Mouse (Mus musculus) C2C12 (cell line): Measurements from ENCODE around the gene 9230113P08Rik. TPM values are rescaled to one million over a fixed set of nuclear protein-coding genes. Genes with fewer than 3 reads are reported as not detected.
"Not testable (repeated sequence)": the region's sequence is repeated elsewhere in the genome, so short reads cannot be mapped to it uniquely, and the experiment has no call there.

ENCODE experiments used
- H3K27me3 ChIP-seq: one replicate; pipeline ENCODE4 v1.6.1; 2011; ENCODE audit not compliant: control insufficient read depth, insufficient read depth, insufficient read length
- H3K36me3 ChIP-seq: one replicate; pipeline ENCODE4 v1.6.1; 2011; ENCODE audit not compliant: control insufficient read depth, insufficient read depth
- H3K4me3 ChIP-seq: one replicate; pipeline ENCODE4 v1.5.1; 2011; ENCODE audit warnings: mild to moderate bottlenecking, control low read depth; ENCODE audit not compliant: poor library complexity, insufficient read depth, severe bottlenecking
- H3K79me2 ChIP-seq: one replicate; pipeline ENCODE4 v1.6.1; 2011; ENCODE audit not compliant: control insufficient read depth, insufficient read depth
- H3K79me3 ChIP-seq: one replicate; pipeline ENCODE4 v1.6.1; 2011; ENCODE audit warnings: low read depth, control low read depth
- H3ac ChIP-seq: one replicate; pipeline ENCODE3; 2011; ENCODE audit warnings: low read depth; ENCODE audit not compliant: control insufficient read depth, insufficient read length
- CEBPB ChIP-seq: IDR thresholded peaks from one replicate; pipeline ENCODE4 v1.6.1; 2011; ENCODE audit warnings: low read depth, mild to moderate bottlenecking, control low read depth, moderate library complexity
- CTCF ChIP-seq: IDR thresholded peaks from one replicate; pipeline ENCODE4 v1.5.1; 2011; ENCODE audit not compliant: control insufficient read depth, insufficient read depth, insufficient read length
- FOSL1 ChIP-seq: IDR thresholded peaks from one replicate; pipeline ENCODE4 v1.8.0; 2011; ENCODE audit warnings: mild to moderate bottlenecking, low read length; ENCODE audit not compliant: poor library complexity, insufficient read depth, severe bottlenecking
- MAX ChIP-seq: IDR thresholded peaks from one replicate; pipeline ENCODE4 v1.6.1; 2011; ENCODE audit warnings: mild to moderate bottlenecking, control low read depth
- MYOD1 ChIP-seq: IDR thresholded peaks from one replicate; pipeline ENCODE4 v1.6.1; 2011; ENCODE audit warnings: low read depth; ENCODE audit not compliant: control insufficient read depth, insufficient read length
- MYOG ChIP-seq: IDR thresholded peaks from one replicate; pipeline ENCODE4 v1.6.1; 2011; ENCODE audit not compliant: control insufficient read depth, insufficient read length; ENCODE audit errors: extremely low read depth
- USF1 ChIP-seq: IDR thresholded peaks from one replicate; pipeline ENCODE4 v1.6.1; 2011; ENCODE audit warnings: low read depth, mild to moderate bottlenecking, control low read depth, moderate library complexity
- long read RNA-seq, 2 experiments: library from polyadenylated mRNA; unstranded; transcript quantifications; one replicate each; pipeline ENCODE4 v2.0.0; 2019 to 2020
- polyA plus RNA-seq: library from polyadenylated mRNA; unstranded; fragments of >200 nt; fragmentation: generic; extraction: Trizol; gene quantifications from one replicate; pipeline ENCODE4 v1.2.1, GENCODE M21; 2012; ENCODE audit warnings: missing spikeins

Gene 9230113P08Rik
- polyA plus RNA-seq = not detected
- long read RNA-seq, experiment 1 = 0 reads
- long read RNA-seq, experiment 2 = 0 reads

DNA sequence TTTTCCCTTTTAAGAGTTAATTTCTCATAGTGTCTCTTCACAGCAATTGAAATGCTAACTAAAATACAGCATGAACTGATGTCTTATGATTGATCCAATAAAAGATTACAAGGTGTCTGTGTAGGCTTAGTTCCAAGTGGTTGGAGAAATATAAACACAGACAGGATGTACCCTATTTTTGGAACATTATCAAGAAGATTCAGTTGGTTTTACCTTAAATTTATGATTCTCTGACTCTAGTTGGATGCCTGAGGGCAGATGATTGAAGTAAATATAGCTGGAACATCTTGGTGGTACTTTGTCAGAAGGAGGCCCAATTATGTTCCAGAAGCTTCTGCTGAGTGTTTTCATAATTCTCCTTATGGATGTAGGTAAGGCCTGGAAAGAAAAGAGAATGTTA lies at the start of gene 9230113P08Rik:
TSS of gene 9230113P08Rik (plus strand) at position 301 of the 400 bp plus-strand sequence.
- not testable (repeated sequence) for H3K36me3 ChIP-seq, H3K27me3 ChIP-seq, H3ac ChIP-seq, H3K79me2 ChIP-seq, H3K79me3 ChIP-seq, H3K4me3 ChIP-seq

DNA sequence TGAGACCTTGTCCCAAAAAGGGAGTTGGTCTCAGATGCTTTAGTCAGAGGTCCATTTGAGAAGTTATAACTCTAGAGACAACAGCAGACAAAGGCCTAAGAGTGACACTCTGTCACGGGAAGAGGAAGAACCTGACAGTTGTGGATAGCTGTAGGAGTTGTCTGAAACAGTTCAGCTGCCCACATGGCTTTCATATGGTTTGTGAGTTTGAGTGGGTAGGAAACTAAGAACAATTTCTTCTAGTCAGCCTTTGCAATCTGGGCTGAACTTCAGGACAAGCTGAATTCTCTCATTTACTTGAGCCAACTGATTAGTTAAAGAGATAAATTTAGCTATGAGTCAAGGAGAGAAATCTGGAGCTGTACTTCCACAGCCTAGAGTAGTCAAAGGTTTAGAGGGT lies 15.1 kb upstream of the 9230113P08Rik start:
- H3K36me3 ChIP-seq, H3ac ChIP-seq, H3K79me3 ChIP-seq, H3K79me2 ChIP-seq, H3K4me3 ChIP-seq, H3K27me3 ChIP-seq: not testable (repeated sequence)

DNA sequence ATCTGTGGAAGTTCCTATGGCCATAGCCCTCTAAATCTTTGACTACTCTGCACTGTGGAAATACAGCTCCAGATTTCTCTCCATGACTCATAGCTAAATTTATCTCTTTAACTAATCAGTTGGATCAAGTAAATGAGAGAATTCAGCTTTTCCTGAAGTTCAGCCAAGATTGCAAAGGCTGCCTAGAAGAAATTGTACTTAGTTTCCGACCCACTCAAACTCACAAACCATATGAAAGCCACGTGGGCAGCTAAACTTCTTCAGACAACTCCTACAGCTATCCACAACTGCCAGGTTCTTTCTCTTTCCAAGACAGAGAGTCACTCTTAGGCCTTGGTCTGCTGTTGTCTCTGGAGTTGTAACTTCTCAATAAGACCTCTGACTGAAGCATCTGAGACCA lies 3.7 kb upstream of the 9230113P08Rik start:
- TF ChIP-seq MAX (no peak), USF1 (no peak), CEBPB (no peak), FOSL1 (no peak), MYOG (no peak), CTCF (no peak), MYOD1 (no peak)
- H3K4me3 ChIP-seq = no peak overlapping the region
- H3K79me3 ChIP-seq = no peaks in the 10 kb centered on the region
- no peak overlapping the region for H3ac ChIP-seq
- H3K79me2 ChIP-seq = no peaks in the 10 kb centered on the region
- H3K27me3 ChIP-seq = no peaks in the 10 kb centered on the region
- H3K36me3 ChIP-seq = no peaks in the 10 kb centered on the region

DNA sequence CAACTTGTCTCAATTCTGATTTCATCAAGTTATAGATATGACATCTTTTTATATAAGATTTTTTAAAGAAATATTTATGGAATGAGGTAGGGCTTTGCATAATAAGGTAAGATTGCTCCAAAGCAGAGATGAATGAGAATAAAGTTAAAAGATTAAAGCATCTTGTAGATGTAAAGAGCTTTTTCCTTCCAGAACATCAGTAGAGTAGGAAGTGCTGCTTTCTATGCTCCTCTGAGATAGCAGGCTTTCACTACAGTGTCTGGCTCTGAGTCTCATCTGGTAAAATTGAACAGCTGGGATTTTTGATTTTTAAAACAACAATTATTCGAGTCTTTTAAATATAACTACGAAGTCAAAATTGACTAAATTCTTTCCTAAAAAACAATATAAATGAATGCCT lies 22.6 kb downstream of the 9230113P08Rik start:
- no peaks in the 10 kb centered on the region for H3K79me3 ChIP-seq
- H3K27me3 ChIP-seq = no peaks in the 10 kb centered on the region
- no peaks in the 10 kb centered on the region for H3K36me3 ChIP-seq
- no peak overlapping the region for H3K4me3 ChIP-seq
- H3ac ChIP-seq = no peak overlapping the region
- no peaks in the 10 kb centered on the region for H3K79me2 ChIP-seq
- no peak for TF ChIP-seq CEBPB
- no peak for TF ChIP-seq USF1
- TF ChIP-seq MYOD1 = no peak
- TF ChIP-seq CTCF = no peak
- TF ChIP-seq MYOG = no peak
- TF ChIP-seq FOSL1 = no peak
- TF ChIP-seq MAX = no peak

Other genes starting within 250 kb of the 9230113P08Rik start
- 0.11 TPM for gene Pate1, start 221.0 kb upstream of the 9230113P08Rik start, polyA plus RNA-seq
- not detected for gene Gm17677, start 167.4 kb upstream of the 9230113P08Rik start, polyA plus RNA-seq
- not detected for gene Gm17727, start 130.3 kb upstream of the 9230113P08Rik start, polyA plus RNA-seq
- gene Gm27235, start 118.3 kb upstream of the 9230113P08Rik start, polyA plus RNA-seq = not detected
- not detected for gene D730048I06Rik, start 118.3 kb upstream of the 9230113P08Rik start, polyA plus RNA-seq
- gene 9230110F15Rik, start 64.3 kb upstream of the 9230113P08Rik start, polyA plus RNA-seq = not detected
- not detected for gene Gm5916, start 220.4 kb downstream of the 9230113P08Rik start, polyA plus RNA-seq